Mouse (Mus musculus): ENCODE measurements around the gene Cdc7.

Gene Cdc7

GRCm38 (mm10) chr5:106994716-106995115, 30.6 kb downstream of the Cdc7 start:
- DNase-seq: no peak

- DNase-seq: peak; percentile 75 to 79
Measured at GRCm38 (mm10) chr5:106995886-106996538, 31.9 kb downstream of the Cdc7 start.

GRCm38 (mm10) chr5:106996539-106997244, 32.6 kb downstream of the Cdc7 start:
- DNase-seq: no peak

GRCm38 (mm10) chr5:107001396-107002090, 37.4 kb downstream of the Cdc7 start:
- DNase-seq: no peak

GRCm38 (mm10) chr5:107002091-107002416, 37.9 kb downstream of the Cdc7 start:
- no peak for DNase-seq

GRCm38 (mm10) chr5:107009721-107010120, 45.6 kb downstream of the Cdc7 start:
- DNase-seq: no peak

- no peak for DNase-seq
Measured at GRCm38 (mm10) chr5:107010300-107010699, 46.2 kb downstream of the Cdc7 start.

GRCm38 (mm10) chr5:107011316-107012029, 47.4 kb downstream of the Cdc7 start:
- no peak for DNase-seq

- no peak for DNase-seq
Measured at GRCm38 (mm10) chr5:107012030-107012715, 48.1 kb downstream of the Cdc7 start.

GRCm38 (mm10) chr5:107013393-107013792, 49.3 kb downstream of the Cdc7 start:
- peak in 1 of 2 experiments; percentile 0 for DNase-seq

- DNase-seq: no peak
Measured at GRCm38 (mm10) chr5:107014146-107014545, 50.0 kb downstream of the Cdc7 start.

- DNase-seq: peak in 1 of 2 experiments; percentile 0
Measured at GRCm38 (mm10) chr5:107015046-107015421, 50.9 kb downstream of the Cdc7 start.

GRCm38 (mm10) chr5:107015422-107016081, 51.4 kb downstream of the Cdc7 start:
- no peak for DNase-seq

- DNase-seq: no peak
Measured at GRCm38 (mm10) chr5:107016538-107016937, 52.4 kb downstream of the Cdc7 start.

GRCm38 (mm10) chr5:107017544-107017943, 53.4 kb downstream of the Cdc7 start:
- peak in 1 of 2 experiments; percentile 35 for DNase-seq

GRCm38 (mm10) chr5:107019057-107019456, 54.9 kb downstream of the Cdc7 start:
- peak in 1 of 2 experiments; percentile 1 for DNase-seq

GRCm38 (mm10) chr5:107019904-107020303, 55.8 kb downstream of the Cdc7 start:
- DNase-seq: no peak

GRCm38 (mm10) chr5:107020366-107020765, 56.2 kb downstream of the Cdc7 start:
- no peak for DNase-seq

GRCm38 (mm10) chr5:107021291-107022063, 57.4 kb downstream of the Cdc7 start:
- no peak for DNase-seq

GRCm38 (mm10) chr5:107022064-107022428, 57.9 kb downstream of the Cdc7 start:
- DNase-seq: no peak

GRCm38 (mm10) chr5:107023951-107024350, 59.8 kb downstream of the Cdc7 start:
- no peak for DNase-seq
